Mouse (Mus musculus): Measurements from ENCODE around the gene C1ql1.

DNA sequence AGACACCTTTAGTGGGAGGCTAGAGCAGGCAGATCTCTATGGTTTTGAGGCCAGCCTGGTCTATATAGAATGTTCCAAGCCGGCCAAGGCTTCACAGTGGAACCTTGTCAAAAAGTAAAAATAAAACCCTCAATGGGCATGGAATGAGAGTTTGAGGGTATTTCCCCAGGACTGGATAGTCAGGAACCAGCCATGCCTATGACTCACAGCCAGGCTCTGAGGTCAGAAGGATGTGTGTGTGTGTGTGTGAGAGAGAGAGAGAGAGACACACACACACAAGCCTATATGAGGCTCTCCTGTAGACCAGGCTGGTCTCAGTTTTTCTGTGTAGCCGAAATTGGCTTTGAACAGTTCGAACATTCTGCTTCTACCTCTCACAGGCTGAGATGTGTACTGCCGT lies 51.8 kb downstream of the C1ql1 start:
- no peak for TF ChIP-seq CTCF (IDR thresholded peaks at IDR 0.05; ENCODE audit: control insufficient read depth, insufficient read depth, insufficient read length)
- TF ChIP-seq MAX (IDR thresholded peaks at IDR 0.05) = no peak
- TF ChIP-seq FOSL1 (IDR thresholded peaks at IDR 0.05; ENCODE audit: insufficient read depth, low read length, poor library complexity, severe bottlenecking) = no peak
- TF ChIP-seq MYOG (IDR thresholded peaks at IDR 0.05; ENCODE audit: control insufficient read depth, extremely low read depth, insufficient read length) = no peak

All from C2C12 (cell line).